Mouse (Mus musculus) testis, adult 2 months (tissue): ENCODE measurements around the gene Smok3a.

Experiments
- CTCF ChIP-seq: fragments of 200-500 bp; IDR thresholded peaks from 2 replicates; pipeline ENCODE4 v1.5.1; 2012; ENCODE audit warnings: low read depth, mild to moderate bottlenecking, inconsistent platforms, low read length, moderate library complexity; ENCODE audit not compliant: control insufficient read depth, insufficient read depth, insufficient replicate concordance
- POLR2A ChIP-seq: fragments of 200-500 bp; IDR thresholded peaks from 2 replicates; pipeline ENCODE4 v1.6.1; 2012; ENCODE audit warnings: low read depth, mild to moderate bottlenecking, inconsistent platforms, low read length, moderate library complexity; ENCODE audit not compliant: control insufficient read depth

DNA sequence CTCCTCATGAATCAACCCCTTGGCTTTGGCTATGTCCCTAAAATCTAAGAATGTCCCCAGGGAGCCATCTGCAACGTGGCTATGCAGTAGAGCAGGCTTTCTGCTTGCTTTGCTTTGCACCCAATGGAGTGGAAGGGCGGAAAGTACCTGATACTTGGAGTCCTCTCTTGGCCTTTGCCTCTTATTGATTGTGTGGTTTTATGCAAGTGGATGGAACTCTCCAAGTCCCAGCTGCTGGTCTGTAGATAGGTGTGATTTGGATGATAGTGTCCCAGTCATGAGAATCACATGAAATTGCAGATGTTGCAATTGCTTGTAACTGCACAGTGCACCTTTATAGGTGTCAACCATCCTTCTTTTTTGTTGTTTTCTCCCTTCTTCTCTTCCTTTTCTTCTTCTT is 55.1 kb downstream of the Smok3a start:
- TF ChIP-seq POLR2A = no peak
- no peak for TF ChIP-seq CTCF
